ENCODE assay signal across 1 mouse cellular context in genomic region chr16:34009567-34009966, GRCm38 (mm10).
TF ChIP-seq lines count a peak whose summit lies in the region.

No protein-coding gene starts in this region.

TF ChIP-seq in CH12.LX, 34 proteins besides CTCF, POLR2A, EP300 and RAD21 (continued from another document):
- TF ChIP-seq ETS1 (conservative IDR thresholded peaks at IDR 0.05; ENCODE audit: low read depth, low read length) (no peak), RCOR1 (conservative IDR thresholded peaks at IDR 0.05; ENCODE audit: low read depth, low read length) (no peak), ZNF384 (IDR thresholded peaks at IDR 0.05; ENCODE audit: low read depth, low read length) (no peak), NRF1 (IDR thresholded peaks at IDR 0.05; ENCODE audit: low read depth, low read length) (no peak), USF2 (conservative IDR thresholded peaks at IDR 0.05; ENCODE audit: low read depth, low read length) (no peak), MXI1 (IDR thresholded peaks at IDR 0.05; ENCODE audit: low read depth, low read length) (no peak), KAT2A (IDR thresholded peaks at IDR 0.05; ENCODE audit: insufficient replicate concordance, low read length) (no peak), IRF4 (IDR thresholded peaks at IDR 0.05; ENCODE audit: low read depth, low read length) (no peak), CHD2 (IDR thresholded peaks at IDR 0.05; ENCODE audit: low read length) (no peak), E2F4 (IDR thresholded peaks at IDR 0.05; ENCODE audit: insufficient replicate concordance, low read depth, low read length) (no peak), CHD1 (IDR thresholded peaks at IDR 0.05; ENCODE audit: low read depth, low read length) (no peak), JUND (conservative IDR thresholded peaks at IDR 0.05; ENCODE audit: low read depth, low read length) (no peak)
